Mouse (Mus musculus) CH12.LX (cell line): ENCODE measurements at regions not wholly inside any gene's neighbourhood (a gene's known extent, or its start where the extent isn't known, plus 50 kb on each side); places are given as distances from the start of the nearest gene placed in this dataset.

ENCODE experiments used
- DNase-seq: peaks from one replicate; pipeline ENCODE4 v3.0.0-alpha.2; 2013; ENCODE audit errors: extremely low read depth
- H3K27ac ChIP-seq: 2 replicates; pipeline ENCODE4 v1.5.1; 2012; ENCODE audit warnings: low read depth, mild to moderate bottlenecking, control low read depth, moderate library complexity; ENCODE audit not compliant: insufficient read depth
- H3K27me3 ChIP-seq: replicated peaks from 2 replicates; pipeline ENCODE3; 2012; ENCODE audit warnings: inconsistent platforms
- H3K36me3 ChIP-seq, 2 experiments: replicated peaks in 1 of 2; 2 replicates each; pipeline versions ENCODE3 to v1.6.1; 2012; ENCODE audit warnings: inconsistent platforms in 1 of 2, low read length in 1 of 2, mild to moderate bottlenecking in 1 of 2, mixed read lengths in 1 of 2, moderate library complexity in 1 of 2; ENCODE audit not compliant: control insufficient read depth in 1 of 2, insufficient read depth in 1 of 2
- H3K4me1 ChIP-seq, 2 experiments: 2 replicates each; pipeline ENCODE4 v1.6.1; 2012; ENCODE audit warnings: inconsistent platforms in 1 of 2, moderate library complexity in 1 of 2; ENCODE audit not compliant: insufficient read depth in 2 of 2, control insufficient read depth in 1 of 2
- H3K4me2 ChIP-seq: 2 replicates; pipeline ENCODE4 v1.6.1; 2012; ENCODE audit warnings: low read depth, mild to moderate bottlenecking, control low read depth; ENCODE audit not compliant: poor library complexity, insufficient read depth, severe bottlenecking
- H3K4me3 ChIP-seq, 3 experiments: fragments of 150-350 bp in 1 of 3; sonication (generic) in 1 of 3; replicated peaks in 1 of 3; 2 replicates each; pipeline versions ENCODE3 to v1.5.1; 2011 to 2012; ENCODE audit warnings: low read depth in 2 of 3, low read length in 2 of 3, mild to moderate bottlenecking in 2 of 3, moderate library complexity in 2 of 3, control low read depth in 1 of 3, improper control_type of control experiment in 1 of 3, inconsistent platforms in 1 of 3, mixed read lengths in 1 of 3; ENCODE audit not compliant: poor library complexity in 1 of 3
- H3K79me2 ChIP-seq: replicated peaks from 2 replicates; pipeline ENCODE4 v1.6.1; 2012; ENCODE audit warnings: mild to moderate bottlenecking, moderate library complexity; ENCODE audit not compliant: control insufficient read depth, poor library complexity, insufficient read depth, severe bottlenecking; ENCODE audit errors: extremely low read depth
- H3K9ac ChIP-seq: 2 replicates; pipeline ENCODE4 v1.6.1; 2012; ENCODE audit warnings: low read depth, mild to moderate bottlenecking, control low read depth, moderate library complexity; ENCODE audit not compliant: insufficient read depth
- H3K9me3 ChIP-seq: replicated peaks from 2 replicates; pipeline ENCODE3; 2012; ENCODE audit warnings: low read length, inconsistent platforms, mixed read lengths
- BHLHE40 ChIP-seq: IDR thresholded peaks from 2 replicates; pipeline ENCODE4 v1.6.1; 2011; ENCODE audit warnings: mild to moderate bottlenecking, low read depth, low read length, improper control_type of control experiment
- CTCF ChIP-seq, 2 experiments: IDR thresholded peaks in 1 of 2; conservative IDR thresholded peaks in 1 of 2; 2 replicates each; pipeline ENCODE4 v1.5.1; 2011 to 2012; ENCODE audit warnings: low read depth in 2 of 2, low read length in 2 of 2, improper control_type of control experiment in 1 of 2, inconsistent platforms in 1 of 2, mild to moderate bottlenecking in 1 of 2, moderate library complexity in 1 of 2
- ETS1 ChIP-seq: conservative IDR thresholded peaks from 2 replicates; pipeline ENCODE4 v1.6.1; 2012; ENCODE audit warnings: low read depth, mild to moderate bottlenecking, inconsistent platforms, low read length, improper control_type of control experiment, moderate library complexity
- GABPA ChIP-seq: IDR thresholded peaks from 2 replicates; pipeline ENCODE4 v1.6.1; 2012; ENCODE audit warnings: low read depth, low read length, improper control_type of control experiment, inconsistent platforms; ENCODE audit not compliant: insufficient replicate concordance
- HCFC1 ChIP-seq: IDR thresholded peaks from 2 replicates; pipeline ENCODE4 v1.6.1; 2012; ENCODE audit warnings: low read depth, mild to moderate bottlenecking, inconsistent platforms, low read length, improper control_type of control experiment
- IRF4 ChIP-seq: IDR thresholded peaks from 2 replicates; pipeline ENCODE4 v1.6.1; 2014; ENCODE audit warnings: low read depth, mild to moderate bottlenecking, inconsistent platforms, low read length, improper control_type of control experiment
- JUND ChIP-seq: conservative IDR thresholded peaks from 2 replicates; pipeline ENCODE4 v1.6.1; 2011; ENCODE audit warnings: low read depth, low read length, improper control_type of control experiment
- MEF2A ChIP-seq: IDR thresholded peaks from 2 replicates; pipeline ENCODE4 v1.6.1; 2014; ENCODE audit warnings: low read depth, mild to moderate bottlenecking, inconsistent platforms, low read length, improper control_type of control experiment, borderline replicate concordance
- MYC ChIP-seq: IDR thresholded peaks from 2 replicates; pipeline ENCODE4 v1.6.1; 2011; ENCODE audit warnings: low read depth, mild to moderate bottlenecking, improper control_type of control experiment, low read length
- NELFE ChIP-seq: IDR thresholded peaks from 2 replicates; pipeline ENCODE4 v1.6.1; 2011; ENCODE audit warnings: low read depth, low read length, improper control_type of control experiment
- NRF1 ChIP-seq: IDR thresholded peaks from 2 replicates; pipeline ENCODE4 v1.6.1; 2014; ENCODE audit warnings: low read depth, mild to moderate bottlenecking, inconsistent platforms, low read length, improper control_type of control experiment, moderate library complexity
- POLR2AphosphoS2 ChIP-seq: IDR thresholded peaks from 2 replicates; pipeline ENCODE4 v1.6.1; 2011; ENCODE audit warnings: low read depth, low read length, improper control_type of control experiment
- RAD21 ChIP-seq: IDR thresholded peaks from 2 replicates; pipeline ENCODE4 v1.6.1; 2011; ENCODE audit warnings: low read depth, mild to moderate bottlenecking, low read length, improper control_type of control experiment, moderate library complexity
- SIN3A ChIP-seq: IDR thresholded peaks from 2 replicates; pipeline ENCODE4 v1.6.1; 2012; ENCODE audit warnings: low read length, improper control_type of control experiment, inconsistent platforms
- SMC3 ChIP-seq: IDR thresholded peaks from 2 replicates; pipeline ENCODE4 v1.6.1; 2011; ENCODE audit warnings: low read depth, low read length, improper control_type of control experiment
- USF1 ChIP-seq: IDR thresholded peaks from 2 replicates; pipeline ENCODE4 v1.6.1; 2014; ENCODE audit warnings: low read depth, mild to moderate bottlenecking, inconsistent platforms, low read length, improper control_type of control experiment
- USF2 ChIP-seq: conservative IDR thresholded peaks from 2 replicates; pipeline ENCODE4 v1.6.1; 2011; ENCODE audit warnings: low read depth, low read length, improper control_type of control experiment
- ZC3H11A ChIP-seq: IDR thresholded peaks from 2 replicates; pipeline ENCODE4 v1.6.1; 2012; ENCODE audit warnings: low read depth, mild to moderate bottlenecking, inconsistent platforms, low read length, improper control_type of control experiment
- ZKSCAN1 ChIP-seq: IDR thresholded peaks from 2 replicates; pipeline ENCODE4 v1.6.1; 2012; ENCODE audit warnings: low read depth, inconsistent platforms, low read length, improper control_type of control experiment, borderline replicate concordance
- dilution Hi-C: fragments of 300-500 bp; cut with MboI; formaldehyde crosslinking; loops from 2 replicates; pipeline ENCODE4 v1.14.3; 2020; ENCODE audit warnings: low sequenced_read_pairs; ENCODE audit not compliant: extremely low pct_unique_long_range_greater_than_20kb, extremely low pct_ligation_motif_present
- in situ Hi-C: fragments of 300-500 bp; cut with MboI; formaldehyde crosslinking; loops from 3 replicates; pipeline ENCODE4 v1.14.3; 2019; ENCODE audit warnings: low sequenced_read_pairs, low pct_ligation_motif_present, low pct_unique_long_range_greater_than_20kb, mixed read lengths

GRCm38 (mm10) chr9:120697749-120698148, 126.5 kb downstream of the Rpl14 start:
- dilution Hi-C loops, result no loop called here
- in situ Hi-C loops, result no loop called here

GRCm38 (mm10) chr9:120699781-120700180, 128.5 kb downstream of the Rpl14 start:
- no peaks in the 10 kb centered on the region for H3K36me3 ChIP-seq
- dilution Hi-C loops, result no loop called here
- H3K4me3 ChIP-seq, result no peak overlapping the region
- no peaks in the 10 kb centered on the region for H3K79me2 ChIP-seq
- no peaks in the 10 kb centered on the region for H3K9me3 ChIP-seq
- no peak overlapping the region for H3K9ac ChIP-seq
- in situ Hi-C loops, result no loop called here
- DNase-seq, result no peak
- TF ChIP-seq SIN3A (no peak), CTCF (conservative IDR thresholded peaks at IDR 0.05 in 1 of 2, IDR thresholded peaks at IDR 0.05 in 1 of 2; ENCODE audit: low read depth in 2 of 2, low read length in 2 of 2) (no peak), USF1 (no peak), JUND (no peak), ZKSCAN1 (no peak), GABPA (no peak), MEF2A (no peak), SMC3 (no peak), ETS1 (no peak), MYC (no peak)
- no peak overlapping the region for H3K27ac ChIP-seq
- H3K4me2 ChIP-seq, result no peak overlapping the region
- peaks cover 2 to 6% of the 10 kb centered on the region in 2 experiments; a peak in 2 of 4 replicates for H3K4me1 ChIP-seq
- H3K27me3 ChIP-seq, result peaks cover 5% of the 10 kb centered on the region

More at GRCm38 (mm10) chr9:120697749-120698148, 126.5 kb downstream of the Rpl14 start:
- peaks cover 5% of the 10 kb centered on the region for H3K27me3 ChIP-seq
- no peak overlapping the region for H3K4me2 ChIP-seq
- H3K9ac ChIP-seq, result no peak overlapping the region
- TF ChIP-seq SMC3, result no peak
- no peak for TF ChIP-seq IRF4
- no peak for TF ChIP-seq RAD21
- no peak for TF ChIP-seq USF2
- no peak for TF ChIP-seq NELFE
- no peaks in the 10 kb centered on the region for H3K9me3 ChIP-seq
- DNase-seq, result no peak
- H3K27ac ChIP-seq, result no peak overlapping the region
- H3K4me3 ChIP-seq, result no peak overlapping the region
- H3K79me2 ChIP-seq, result no peaks in the 10 kb centered on the region
- no peaks in the 10 kb centered on the region for H3K4me1 ChIP-seq
- H3K36me3 ChIP-seq, result no peaks in the 10 kb centered on the region

- H3K36me3 ChIP-seq, result no peaks in the 10 kb centered on the region
- H3K9me3 ChIP-seq, result no peaks in the 10 kb centered on the region
- no peak overlapping the region for H3K4me3 ChIP-seq
- H3K27me3 ChIP-seq, result no peaks in the 10 kb centered on the region
- TF ChIP-seq NRF1 (no peak), BHLHE40 (no peak), POLR2AphosphoS2 (no peak), SMC3 (no peak), HCFC1 (no peak), MEF2A (no peak), ZC3H11A (no peak)
- TF ChIP-seq, all 38 proteins: peak for 0
- DNase-seq, result no peak
- Histone ChIP-seq H3K79me2 (no peaks in the 10 kb centered on the region), H3K4me2 (no peak overlapping the region), H3K27ac (no peak overlapping the region), H3K4me1 (peaks cover 2 to 6% of the 10 kb centered on the region in 2 experiments; a peak in 2 of 4 replicates), H3K9ac (no peak overlapping the region)
- dilution Hi-C loops (no loop called here), in situ Hi-C loops (no loop called here)
Observed at GRCm38 (mm10) chr9:120702836-120703235, 131.6 kb downstream of the Rpl14 start.
